Mouse (Mus musculus): ENCODE measurements around the gene Ttc4.

Gene Ttc4

DNA sequence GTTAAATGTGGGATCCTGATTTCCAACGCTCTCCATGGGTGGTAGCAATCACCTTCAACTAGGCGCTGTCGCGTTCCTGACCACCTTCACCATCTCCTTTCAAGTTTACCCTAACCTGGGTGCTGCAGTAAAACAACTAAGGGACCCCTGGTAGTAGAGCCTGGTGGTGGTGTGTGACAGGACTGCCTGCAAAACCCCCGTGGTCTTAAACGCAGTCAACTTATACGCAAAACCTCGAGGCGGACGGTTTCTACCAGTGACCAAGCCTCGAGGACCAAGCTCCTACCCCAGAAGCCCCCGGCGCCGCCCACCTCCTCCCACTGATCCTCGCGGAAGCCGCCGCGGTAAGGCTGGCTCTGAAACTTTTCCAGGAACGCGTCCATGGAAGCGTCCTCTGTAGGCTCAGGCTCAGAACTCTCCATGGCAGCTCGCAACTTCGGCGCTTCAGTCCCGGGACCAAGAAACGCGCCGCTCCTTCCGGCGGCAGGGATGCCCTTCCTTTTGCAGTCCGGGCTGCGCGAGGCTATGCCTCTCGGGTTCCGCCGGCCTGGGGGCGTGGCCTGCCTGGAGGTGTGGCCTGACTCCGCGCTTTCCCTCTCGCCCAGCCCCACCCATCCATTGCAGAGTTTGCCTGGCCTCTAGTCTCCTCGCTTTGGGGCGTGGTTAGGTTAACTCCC lies at the start of gene Ttc4:
TSS of gene Ttc4 (minus strand) at position 503 of the 677 bp plus-strand sequence.
- DNase-seq (ENCODE audit: low read depth, low spot score): peak; percentile 84

DNA sequence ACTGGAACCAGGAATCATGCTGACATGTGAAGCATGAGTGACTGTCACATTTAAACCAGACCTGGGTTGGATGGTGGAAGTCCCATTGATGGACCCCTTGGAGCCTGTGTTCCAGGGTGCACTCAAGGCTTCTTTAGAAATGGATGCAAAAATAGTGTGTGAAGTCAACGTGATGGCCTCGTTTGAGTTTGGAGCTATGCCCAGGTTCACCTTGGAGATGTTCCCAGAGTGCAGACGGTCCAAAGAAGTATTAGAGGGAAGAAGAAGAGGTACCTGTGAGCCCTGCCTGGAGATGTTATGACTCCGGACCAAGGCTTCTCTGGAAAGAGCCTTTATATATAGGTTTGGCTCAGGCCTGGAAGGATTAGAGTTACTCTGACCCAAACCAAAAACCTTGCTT lies 41.9 kb upstream of the Ttc4 start:
- DNase-seq (ENCODE audit: low read depth, low spot score): peak; percentile 61

DNA sequence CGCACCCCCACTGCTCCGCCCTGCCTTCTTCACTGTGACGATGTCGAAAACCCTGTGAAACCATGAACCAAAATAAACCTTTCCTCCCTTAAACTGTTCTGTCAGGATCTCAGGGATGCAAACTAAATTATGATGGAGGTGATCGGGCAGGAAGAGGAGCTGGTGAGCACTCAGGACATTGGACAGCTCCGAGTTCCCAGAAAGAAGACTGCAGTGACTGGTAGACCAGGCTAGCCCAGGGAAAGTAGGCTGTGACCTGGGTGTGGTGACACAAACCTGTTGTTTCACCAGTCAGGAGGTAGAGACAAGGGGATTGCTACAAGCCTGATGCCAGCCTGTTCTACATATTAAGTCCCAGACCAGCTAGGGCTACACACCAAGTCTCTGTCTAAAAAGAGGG lies 34.9 kb upstream of the Ttc4 start:
- no peak for DNase-seq (ENCODE audit: low read depth, low spot score)

DNA sequence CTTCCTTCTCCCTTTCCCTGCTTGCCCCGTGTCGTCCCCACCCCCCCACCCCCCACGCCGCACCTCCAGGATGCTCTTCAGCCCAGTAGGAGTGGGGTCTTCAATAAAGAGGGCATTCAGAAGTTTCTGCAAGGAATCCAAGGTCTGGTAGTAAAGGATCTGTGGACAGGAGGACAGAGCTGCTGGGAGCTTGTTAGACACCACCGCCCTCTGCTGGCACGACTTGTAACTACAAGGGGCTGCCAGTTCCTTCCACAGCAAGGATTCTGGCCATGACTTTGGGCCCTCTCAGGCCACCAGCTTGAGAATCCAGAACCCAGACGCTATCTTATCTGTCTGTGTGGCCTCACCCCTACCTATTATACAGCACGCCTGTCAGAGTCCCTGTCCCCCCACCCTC lies 29.7 kb upstream of the Ttc4 start:
- DNase-seq (ENCODE audit: low read depth, low spot score): peak; percentile 58

DNA sequence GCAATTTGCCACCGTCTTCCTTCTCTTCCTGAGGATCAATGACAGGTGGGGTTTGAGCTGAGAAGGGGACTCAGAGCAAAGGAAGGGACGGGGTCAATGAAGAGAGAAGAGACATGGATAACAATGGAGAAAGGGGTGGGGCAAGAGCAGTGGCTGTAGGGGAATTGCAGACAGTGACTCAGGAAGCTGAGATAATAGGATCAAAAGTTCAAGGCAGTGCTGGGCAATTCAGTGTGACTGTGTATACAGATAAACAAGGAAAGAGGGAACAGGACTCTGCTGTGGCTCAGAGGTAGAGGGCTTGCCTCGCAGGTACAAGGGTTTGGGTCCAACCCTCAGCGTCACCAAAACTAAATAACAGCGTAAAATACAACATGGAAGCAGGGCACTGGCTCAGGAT lies 29.2 kb upstream of the Ttc4 start:
- DNase-seq (ENCODE audit: low read depth, low spot score): no peak

DNA sequence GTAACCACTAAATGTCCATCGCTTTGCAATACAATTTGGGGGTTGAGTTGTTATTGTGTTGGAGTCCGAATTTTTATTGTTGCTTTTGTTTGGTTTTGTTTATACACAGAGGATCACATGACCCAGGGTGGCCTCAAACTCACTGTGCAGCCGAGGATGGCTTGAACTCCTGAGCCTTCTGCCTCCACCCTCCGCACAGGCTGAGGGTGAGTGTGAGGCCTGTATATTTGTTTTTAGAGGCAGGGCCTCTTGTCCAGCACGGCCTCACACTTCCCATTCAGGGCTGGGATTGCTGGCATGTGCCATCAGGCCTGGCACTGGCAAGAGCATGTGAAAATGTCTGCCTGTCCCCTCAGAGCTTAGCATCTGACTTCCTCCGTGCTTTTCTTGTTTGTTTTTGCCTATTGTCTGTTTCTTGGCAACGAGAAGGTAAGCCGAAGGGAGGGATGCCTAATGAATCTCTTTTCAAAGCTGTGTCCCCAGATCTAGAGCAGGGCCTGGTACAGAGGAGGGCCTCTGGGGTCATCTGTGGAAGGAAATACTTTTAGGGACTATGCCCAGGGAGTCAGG lies 26.4 kb upstream of the Ttc4 start:
- no peak for DNase-seq (ENCODE audit: low read depth, low spot score)

DNA sequence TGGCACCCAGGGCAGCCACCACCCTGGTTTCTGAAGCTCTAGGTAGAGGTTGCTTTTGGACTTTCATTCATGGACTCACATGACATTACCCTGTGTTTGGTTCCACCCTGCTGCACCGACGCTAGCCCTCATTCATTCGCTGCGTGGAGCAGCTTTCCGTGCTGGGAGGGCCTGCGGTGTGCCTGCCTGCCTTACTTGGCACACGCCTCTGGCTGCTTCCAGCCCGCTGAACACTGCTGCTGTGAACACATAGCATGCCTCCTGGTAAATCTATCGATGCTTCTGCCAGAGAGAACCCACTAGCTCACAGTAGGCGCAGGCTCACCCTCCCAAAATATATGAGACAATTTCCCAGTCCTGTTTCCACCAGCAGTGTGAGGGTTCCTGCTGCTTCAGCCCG lies 25.7 kb upstream of the Ttc4 start:
- no peak for DNase-seq (ENCODE audit: low read depth, low spot score)

DNA sequence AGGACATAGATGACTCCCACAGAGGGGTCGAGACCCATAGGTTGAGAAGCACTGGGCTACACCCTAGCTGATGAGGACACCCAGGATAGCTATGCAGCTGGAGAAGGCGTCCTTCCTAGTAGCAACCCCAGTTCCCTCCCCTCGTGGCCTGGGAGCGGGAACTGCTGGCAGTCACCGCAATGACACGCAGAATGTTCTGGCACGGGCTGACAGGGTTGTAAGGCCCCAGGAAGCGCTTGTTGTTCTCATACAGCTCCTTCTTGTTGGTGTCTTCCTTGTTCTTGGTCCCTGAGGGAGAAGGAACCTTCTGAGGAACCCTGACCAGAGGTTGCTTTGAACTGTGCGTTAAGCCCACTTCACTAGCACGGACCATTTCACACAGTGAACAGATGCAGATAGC lies 25.2 kb upstream of the Ttc4 start:
- no peak for DNase-seq (ENCODE audit: low read depth, low spot score)

DNA sequence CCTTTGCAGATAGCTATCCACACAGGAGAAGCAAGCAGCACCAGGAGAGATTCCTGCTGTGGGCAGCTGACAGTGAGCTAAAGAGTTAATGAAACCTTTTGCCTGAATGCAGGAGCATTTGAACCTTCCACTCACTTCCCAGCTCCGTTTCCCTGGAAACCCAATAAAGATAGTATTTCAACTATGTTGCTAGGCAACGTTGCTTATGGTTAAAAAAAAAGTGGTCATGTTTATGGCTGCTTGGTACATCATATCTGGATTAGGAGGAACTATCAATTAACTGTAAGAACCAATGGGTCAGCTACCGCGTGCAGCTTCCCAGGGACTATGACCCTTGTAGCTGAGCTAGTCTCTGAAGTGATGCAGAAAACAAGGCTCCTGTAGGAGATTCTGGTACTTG lies 22.1 kb upstream of the Ttc4 start:
- no peak for DNase-seq (ENCODE audit: low read depth, low spot score)

DNA sequence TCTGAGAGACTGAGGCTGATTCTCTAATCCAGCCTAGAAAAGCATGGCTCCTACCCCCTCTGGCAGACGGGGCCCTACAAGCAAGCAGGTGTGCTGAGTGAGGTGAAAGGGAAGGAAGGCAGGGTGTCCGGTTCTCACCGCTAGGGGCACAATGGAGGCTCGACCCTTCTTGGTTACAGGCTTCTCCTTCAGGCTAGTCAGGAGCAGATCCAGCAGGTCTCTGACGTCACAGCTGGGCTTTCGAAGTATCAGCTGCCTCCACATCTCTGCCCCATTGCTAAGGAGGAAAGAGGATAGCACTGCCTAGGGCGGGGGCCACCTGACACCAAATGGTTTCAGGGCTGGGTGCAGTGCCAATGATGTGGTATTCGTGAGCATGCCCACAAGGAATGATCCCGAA lies 21.2 kb upstream of the Ttc4 start:
- peak; percentile 39 for DNase-seq (ENCODE audit: low read depth, low spot score)

DNA sequence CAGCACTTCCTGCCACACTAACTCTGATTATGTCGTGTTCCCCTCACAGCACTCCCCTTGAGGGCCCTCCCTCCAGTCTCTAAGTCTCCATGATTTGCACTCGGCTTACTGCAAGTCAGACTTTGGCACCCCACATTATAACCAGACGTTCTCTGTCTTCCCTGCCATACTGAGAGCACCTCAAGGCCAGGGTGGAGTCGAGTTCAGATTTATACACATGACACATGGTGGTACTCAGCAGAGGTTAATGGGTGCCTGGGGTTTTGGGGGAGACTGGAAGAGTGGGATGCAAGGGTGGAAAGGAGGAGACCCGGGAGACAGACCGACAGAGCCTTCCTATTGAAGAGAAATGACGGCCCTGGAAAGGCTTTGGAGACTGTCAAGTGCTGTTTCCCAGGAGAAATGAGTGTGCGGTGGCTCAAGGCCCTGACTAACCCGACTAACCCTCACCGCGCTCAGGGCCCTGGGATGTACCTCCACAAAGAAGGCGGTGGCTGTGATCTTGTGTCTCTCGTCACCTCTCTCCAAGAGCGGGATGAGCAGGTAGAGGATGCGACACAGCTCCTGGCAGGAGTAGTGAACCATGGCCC lies 15.2 kb upstream of the Ttc4 start:
- DNase-seq (ENCODE audit: low read depth, low spot score): no peak

DNA sequence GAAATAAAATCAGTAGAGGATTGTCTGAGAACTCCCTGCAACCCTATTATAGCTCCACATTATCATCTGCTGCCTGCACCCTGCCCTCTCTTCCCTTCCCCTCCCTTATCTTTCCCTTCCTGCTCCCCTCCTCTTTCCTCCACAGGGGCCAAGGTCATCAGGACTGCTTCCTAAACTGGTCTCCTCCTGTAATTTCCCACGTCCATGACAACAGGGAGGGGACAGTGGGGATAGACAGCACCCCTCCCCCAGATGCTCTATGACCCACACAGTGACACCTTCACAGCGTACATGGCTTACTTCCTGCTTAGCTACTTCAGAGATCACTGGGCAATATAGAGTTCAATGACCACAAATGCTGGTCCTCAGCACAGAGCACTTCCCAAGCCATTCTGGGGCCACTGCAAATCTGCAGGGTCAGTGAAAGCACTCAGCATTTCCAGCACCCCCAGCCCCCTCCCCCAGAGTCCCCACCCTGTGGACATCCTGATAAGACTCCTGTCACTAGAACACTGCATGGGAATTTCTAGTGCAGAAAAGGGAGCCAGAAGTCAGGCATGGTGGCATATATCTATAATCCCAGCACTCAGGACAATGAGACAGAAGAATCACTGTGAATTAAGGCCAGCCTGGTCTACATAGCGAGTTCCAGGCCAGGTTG lies 10.0 kb upstream of the Ttc4 start:
- no peak for DNase-seq (ENCODE audit: low read depth, low spot score)

DNA sequence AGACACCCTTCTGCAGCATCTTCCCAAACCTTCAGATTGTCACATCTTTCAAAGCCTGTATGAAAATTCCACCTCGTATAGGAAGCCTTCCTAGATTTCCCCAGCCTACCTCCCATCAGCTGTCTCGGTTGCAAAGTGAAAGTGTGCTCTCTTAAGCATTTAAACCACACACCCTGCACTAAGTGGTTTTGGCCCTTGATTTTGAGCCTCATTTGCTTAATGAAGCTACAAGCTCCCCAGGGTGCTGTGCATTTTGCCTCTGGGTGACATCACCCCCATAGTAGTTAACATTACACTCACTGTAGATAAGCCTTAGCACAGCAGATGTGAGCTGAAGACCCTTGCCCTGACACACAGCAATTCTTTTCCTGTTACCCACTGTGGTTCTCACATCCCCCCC lies 2.2 kb upstream of the Ttc4 start:
- no peak for DNase-seq (ENCODE audit: low read depth, low spot score)

DNA sequence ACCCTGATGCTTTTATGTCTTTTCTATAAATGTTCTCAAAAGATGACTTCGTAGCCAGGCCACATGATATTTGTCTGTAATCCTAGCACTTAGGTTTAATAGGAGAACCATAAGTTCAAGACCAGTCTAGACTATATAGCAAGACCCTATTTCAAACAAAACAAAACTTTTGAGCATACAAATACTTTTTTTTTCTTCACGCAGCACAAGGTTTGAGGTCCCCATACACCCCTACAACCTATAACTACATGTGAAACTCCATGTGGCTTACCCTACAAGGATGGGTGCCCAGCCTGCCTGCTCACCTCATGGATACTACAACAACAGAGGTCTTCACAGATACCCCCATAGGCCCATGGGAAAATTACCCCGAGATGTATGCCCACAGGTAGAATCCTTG lies 408 bp upstream of the Ttc4 start:
- DNase-seq (ENCODE audit: low read depth, low spot score): no peak

DNA sequence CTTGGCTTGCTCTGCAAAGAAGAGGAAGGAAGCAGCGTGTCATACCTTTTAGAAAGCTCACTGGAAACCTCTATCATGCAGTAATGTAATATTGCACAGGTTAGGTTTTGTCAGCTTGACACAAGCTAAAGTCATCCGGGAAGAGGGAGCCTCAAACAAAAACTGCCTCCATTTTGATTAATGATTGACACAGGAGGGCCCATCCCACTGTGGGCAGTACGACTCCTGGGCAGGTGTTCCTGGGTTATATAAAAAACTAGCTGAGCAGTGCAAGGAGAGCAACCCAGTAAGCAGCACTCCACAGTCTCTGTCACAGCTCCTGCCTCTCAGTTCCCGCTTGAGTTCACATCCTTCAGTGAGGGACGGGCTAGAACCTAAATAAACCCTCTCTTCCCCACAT lies 2.0 kb downstream of the Ttc4 start:
- DNase-seq (ENCODE audit: low read depth, low spot score): no peak

DNA sequence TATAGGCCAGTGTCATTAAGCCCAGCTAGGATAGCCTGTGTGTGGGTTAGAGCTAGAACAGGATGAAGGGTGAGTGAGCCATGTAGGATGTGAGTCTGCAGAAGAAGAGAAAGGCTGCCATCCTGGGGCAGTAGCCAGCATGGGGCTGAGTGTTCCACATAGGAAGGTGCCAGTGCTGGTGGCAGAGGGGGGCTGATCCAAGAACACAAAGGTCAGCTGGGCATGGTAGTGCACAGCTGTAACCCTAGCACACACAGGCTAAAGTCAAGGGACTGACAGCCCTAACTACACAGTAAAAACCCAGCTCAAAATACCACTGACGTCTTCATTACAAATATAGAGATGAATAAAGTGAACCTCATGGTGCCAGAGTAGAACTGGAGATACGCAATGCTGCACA lies 12.2 kb downstream of the Ttc4 start:
- DNase-seq (ENCODE audit: low read depth, low spot score): peak; percentile 88

DNA sequence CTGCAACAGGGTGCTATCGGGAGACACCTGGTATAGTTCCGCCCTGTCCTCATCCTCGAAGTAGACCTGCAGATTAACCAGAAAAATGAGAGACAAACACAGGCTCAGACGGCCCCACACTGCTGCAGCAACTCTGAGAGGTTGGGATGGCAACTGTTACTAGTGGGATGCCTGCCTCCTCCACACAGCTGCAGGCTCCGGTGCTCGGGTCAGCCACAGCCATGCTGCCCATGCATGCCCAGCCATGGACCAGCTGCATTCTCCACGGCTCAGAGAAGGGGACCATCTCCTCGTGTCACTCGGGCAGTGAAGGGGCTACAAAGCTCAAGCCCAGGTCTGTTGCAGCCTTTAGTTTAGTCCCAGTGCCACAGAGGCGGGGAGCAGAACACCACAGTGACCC lies 13.1 kb downstream of the Ttc4 start:
- no peak for DNase-seq (ENCODE audit: low read depth, low spot score)

DNA sequence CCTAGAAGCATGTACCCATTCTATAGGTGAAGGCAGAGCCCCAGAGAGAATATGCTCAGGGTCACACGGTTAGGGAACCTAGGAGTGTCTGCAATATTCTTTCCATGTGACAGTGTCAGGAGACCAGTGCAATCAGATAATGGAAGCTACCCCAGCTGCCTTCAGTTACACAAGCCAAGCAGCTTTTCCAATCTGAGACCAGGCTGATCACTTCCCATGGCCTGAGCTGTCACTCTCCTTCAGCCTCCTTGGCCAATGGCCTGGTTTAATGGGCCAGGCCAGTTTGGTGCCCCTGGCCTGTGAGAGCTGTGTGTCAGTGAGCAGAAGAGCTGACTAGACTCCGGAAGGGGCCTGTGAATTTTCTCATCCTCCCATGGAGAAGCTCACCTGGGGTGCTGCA lies 13.5 kb downstream of the Ttc4 start:
- no peak for DNase-seq (ENCODE audit: low read depth, low spot score)

DNA sequence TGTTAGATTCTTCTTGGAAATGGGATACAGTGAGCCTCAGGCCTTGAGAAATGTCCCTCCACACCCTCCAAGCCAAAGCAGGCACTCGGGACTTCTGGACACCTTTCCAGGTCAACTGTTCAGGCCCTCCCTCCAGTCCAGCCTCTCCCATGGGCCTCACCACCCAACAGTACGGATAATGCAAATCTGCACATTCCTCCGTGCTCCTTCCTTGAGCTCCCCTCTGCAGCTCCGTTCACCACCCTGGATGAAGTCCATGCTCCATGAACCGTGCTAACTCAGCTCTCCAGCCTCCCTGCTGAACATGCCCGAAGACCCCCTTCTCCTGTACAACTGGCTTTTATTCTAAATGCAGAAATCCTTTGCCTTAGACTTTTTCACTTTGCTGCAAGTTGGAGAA lies 14.0 kb downstream of the Ttc4 start:
- no peak for DNase-seq (ENCODE audit: low read depth, low spot score)

DNA sequence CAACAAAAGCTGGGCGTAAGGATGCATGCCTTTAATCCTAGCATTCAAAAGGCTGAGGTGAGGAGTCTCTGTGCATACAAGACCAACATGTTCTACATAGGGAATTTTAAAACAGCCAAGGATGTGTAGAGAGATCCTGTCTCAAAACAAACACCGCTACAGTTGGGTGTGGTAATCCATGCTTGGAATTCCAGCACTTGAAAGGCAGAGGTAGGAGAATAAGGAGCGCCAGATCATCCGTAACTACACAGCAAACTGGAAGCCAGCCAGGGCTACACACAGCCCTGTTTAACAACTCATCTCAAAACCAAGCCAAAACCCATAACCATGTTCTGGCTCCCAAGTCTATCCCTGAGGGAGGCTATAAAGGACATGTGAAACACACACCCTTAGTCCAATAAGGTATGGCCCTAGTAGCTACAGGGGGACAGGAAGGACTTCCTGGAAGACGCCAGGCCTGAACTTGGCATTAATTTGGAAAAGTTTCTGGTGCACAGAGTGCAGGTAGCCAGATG lies 14.7 kb downstream of the Ttc4 start:
- no peak for DNase-seq (ENCODE audit: low read depth, low spot score)

DNA sequence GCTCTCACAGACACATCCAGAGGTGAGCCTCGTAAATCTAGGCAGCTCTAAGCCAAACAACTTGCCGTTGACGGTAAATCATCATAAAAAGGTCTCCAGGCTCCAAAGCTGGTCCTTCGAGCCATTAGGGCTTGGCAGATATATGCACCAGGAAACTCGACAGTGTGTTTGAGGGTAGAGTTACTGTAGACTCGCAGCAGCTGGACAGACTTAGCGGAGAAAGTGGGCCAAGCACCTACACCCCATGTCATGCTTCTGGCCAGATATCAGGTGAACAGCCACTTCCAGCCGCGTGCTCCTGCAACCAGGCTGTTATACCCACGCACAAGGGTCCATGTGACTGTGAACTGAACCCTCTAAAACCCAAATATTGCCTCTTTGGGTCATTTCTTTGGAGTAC lies 23.1 kb downstream of the Ttc4 start:
- DNase-seq (ENCODE audit: low read depth, low spot score): peak; percentile 50

DNA sequence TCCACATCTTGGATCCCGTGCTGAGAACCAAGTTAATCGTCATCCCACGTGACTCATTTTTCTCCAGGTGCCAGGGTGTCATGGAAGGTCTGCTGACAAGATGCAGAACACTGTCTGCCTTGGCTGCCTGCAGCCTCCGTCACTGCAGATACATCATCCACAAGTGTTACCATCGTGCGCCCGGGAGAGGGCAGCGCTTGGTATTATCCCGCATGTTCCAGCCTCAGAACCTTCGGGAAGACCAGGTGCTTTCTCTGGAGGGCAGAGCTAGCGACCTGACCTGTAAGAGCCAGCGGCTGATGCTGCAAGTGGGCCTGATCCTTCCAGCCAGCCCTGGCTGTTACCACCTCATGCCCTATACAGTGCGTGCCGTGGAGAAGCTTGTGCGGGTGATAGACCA lies 25.7 kb downstream of the Ttc4 start:
- DNase-seq (ENCODE audit: low read depth, low spot score): no peak

DNA sequence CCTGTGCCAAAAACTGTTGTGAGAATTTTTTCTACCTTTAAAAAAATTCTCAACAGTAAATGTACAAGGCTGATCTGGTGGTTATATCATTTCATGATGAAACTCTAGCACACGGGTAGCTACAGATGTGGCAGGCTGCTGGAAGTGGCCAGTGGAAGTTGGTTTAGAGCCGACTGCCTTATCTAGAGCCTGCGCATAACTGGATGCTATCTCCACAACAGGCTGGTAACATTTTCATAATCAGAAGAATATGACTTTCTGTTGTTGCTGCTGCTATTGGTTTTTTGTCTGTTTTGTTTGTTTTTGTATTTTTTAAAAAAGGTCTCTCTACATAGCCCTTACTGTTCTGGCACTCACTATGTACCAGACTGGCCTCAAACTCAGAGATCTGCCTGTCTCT lies 26.2 kb downstream of the Ttc4 start:
- DNase-seq (ENCODE audit: low read depth, low spot score): no peak

Measured in skeletal muscle tissue, adult 2 months (tissue).